Mouse (Mus musculus) G1E (cell line): ENCODE measurements at regions not wholly inside any gene's neighbourhood (a gene's known extent, or its start where the extent isn't known, plus 50 kb on each side); places are given as distances from the start of the nearest gene placed in this dataset.

ENCODE experiments used
- ATAC-seq: 2 replicates; pipeline ENCODE4 v1.8.0; 2016; ENCODE audit warnings: mild to moderate bottlenecking; ENCODE audit not compliant: insufficient number of reproducible peaks, poor library complexity, low FRiP score, severe bottlenecking; ENCODE audit errors: extremely low read depth
- DNase-seq: peaks from one replicate; pipeline ENCODE4 v3.0.0; 2012; ENCODE audit warnings: low spot score
- H3K27me3 ChIP-seq: 2 replicates; pipeline ENCODE4 v1.6.1; 2012; ENCODE audit warnings: mild to moderate bottlenecking, low read length, inconsistent platforms; ENCODE audit not compliant: insufficient read depth
- H3K36me3 ChIP-seq: replicated peaks from 2 replicates; pipeline ENCODE3; 2012; ENCODE audit warnings: mild to moderate bottlenecking, inconsistent platforms
- H3K4me1 ChIP-seq: 2 replicates; pipeline ENCODE4 v1.6.1; 2012; ENCODE audit warnings: low read depth, low read length, inconsistent platforms, mixed read lengths; ENCODE audit not compliant: insufficient read depth
- H3K4me3 ChIP-seq: 2 replicates; pipeline ENCODE4 v1.5.1; 2012; ENCODE audit warnings: low read depth, mild to moderate bottlenecking, inconsistent platforms, low read length, moderate library complexity, mixed read lengths
- H3K9me3 ChIP-seq: replicated peaks from 2 replicates; pipeline ENCODE4 v1.6.1; 2012; ENCODE audit warnings: inconsistent platforms
- CTCF ChIP-seq: IDR thresholded peaks from 2 replicates; pipeline ENCODE4 v1.5.1; 2012; ENCODE audit warnings: low read depth, low read length, inconsistent platforms, mixed read lengths
- GATA1 ChIP-seq: IDR thresholded peaks from 2 replicates; pipeline ENCODE4 v1.6.1; 2012; ENCODE audit warnings: borderline replicate concordance, low read length, inconsistent platforms, mixed read lengths
- GATA2 ChIP-seq: IDR thresholded peaks from 2 replicates; pipeline ENCODE4 v1.6.1; 2012; ENCODE audit warnings: low read depth, low read length, inconsistent platforms, borderline replicate concordance
- POLR2AphosphoS5 ChIP-seq: IDR thresholded peaks from 2 replicates; pipeline ENCODE4 v1.6.1; 2012; ENCODE audit warnings: low read depth, low read length, inconsistent platforms; ENCODE audit not compliant: insufficient replicate concordance
- TAL1 ChIP-seq: conservative IDR thresholded peaks from 2 replicates; pipeline ENCODE4 v1.6.1; 2012; ENCODE audit warnings: low read depth, low read length, inconsistent platforms, mixed read lengths

DNA sequence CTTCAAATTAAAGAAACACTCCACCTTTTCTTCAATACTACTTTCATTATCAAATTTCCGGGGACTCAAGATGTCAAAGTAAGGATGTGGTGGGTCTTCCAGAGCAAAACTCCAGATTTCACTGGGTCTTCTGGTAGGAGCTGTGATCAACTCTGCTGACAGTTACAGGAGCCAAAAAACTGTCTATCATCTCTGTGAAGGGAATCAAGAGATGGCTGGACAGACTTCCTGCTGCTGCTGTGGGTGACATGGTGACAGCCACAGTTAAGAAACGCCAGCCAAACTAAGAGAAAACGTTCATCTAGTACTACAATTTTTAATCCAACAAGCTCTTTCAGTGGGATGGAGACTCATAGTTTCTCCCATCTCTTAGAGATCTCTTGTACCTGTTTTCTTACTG is 136.5 kb upstream of the Mad2l1 start:
- no peak overlapping the region for H3K4me3 ChIP-seq
- no peaks in the 10 kb centered on the region for H3K9me3 ChIP-seq
- ATAC-seq (no peak), DNase-seq (no peak)
- H3K4me1 ChIP-seq: no peaks in the 10 kb centered on the region; the same call in 1 of the 2 replicates
- TF ChIP-seq GATA2 (no peak), TAL1 (no peak)
- no peaks in the 10 kb centered on the region for H3K36me3 ChIP-seq
- H3K27me3 ChIP-seq: no peaks in the 10 kb centered on the region

DNA sequence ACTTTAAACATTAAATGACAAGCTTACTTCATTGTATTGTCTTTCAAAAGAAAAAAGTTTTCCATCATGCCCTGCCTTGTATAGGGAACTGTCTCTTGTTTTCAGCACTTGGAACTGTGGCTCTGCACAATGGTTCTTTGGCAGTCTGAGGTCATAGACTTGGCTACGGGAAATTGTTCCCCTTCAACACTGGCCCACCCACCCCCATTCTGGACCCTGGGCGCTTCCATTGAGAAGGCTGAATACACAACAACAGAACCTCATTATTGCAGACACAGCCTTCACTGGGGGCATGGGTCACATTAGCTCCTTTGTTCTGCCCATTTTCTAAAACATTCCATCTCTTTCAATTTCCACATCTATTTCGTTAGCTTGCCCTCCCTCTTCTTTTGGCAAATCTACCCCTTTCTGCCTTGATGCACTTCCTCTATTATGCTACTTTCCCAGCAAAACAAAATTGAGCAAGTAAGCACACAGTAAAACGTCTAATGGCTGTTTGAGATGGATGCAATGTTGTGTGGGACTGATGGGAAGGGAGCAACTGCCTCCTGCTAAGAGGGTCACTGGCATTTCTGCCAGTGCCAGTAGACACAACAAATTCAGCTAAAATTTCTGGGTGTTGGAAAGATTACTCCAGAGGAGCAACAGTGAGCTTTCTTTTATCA is 136.0 kb upstream of the Mad2l1 start:
- no peaks in the 10 kb centered on the region for H3K9me3 ChIP-seq
- no peaks in the 10 kb centered on the region for H3K36me3 ChIP-seq
- ATAC-seq: no peak
- no peaks in the 10 kb centered on the region; the same call in 1 of the 2 replicates for H3K4me1 ChIP-seq
- H3K4me3 ChIP-seq: no peak overlapping the region
- no peak for DNase-seq
- TF ChIP-seq GATA2: no peak
- TF ChIP-seq CTCF: no peak
- TF ChIP-seq GATA1: no peak
- no peak for TF ChIP-seq POLR2AphosphoS5
- no peak for TF ChIP-seq TAL1
- no peaks in the 10 kb centered on the region for H3K27me3 ChIP-seq

DNA sequence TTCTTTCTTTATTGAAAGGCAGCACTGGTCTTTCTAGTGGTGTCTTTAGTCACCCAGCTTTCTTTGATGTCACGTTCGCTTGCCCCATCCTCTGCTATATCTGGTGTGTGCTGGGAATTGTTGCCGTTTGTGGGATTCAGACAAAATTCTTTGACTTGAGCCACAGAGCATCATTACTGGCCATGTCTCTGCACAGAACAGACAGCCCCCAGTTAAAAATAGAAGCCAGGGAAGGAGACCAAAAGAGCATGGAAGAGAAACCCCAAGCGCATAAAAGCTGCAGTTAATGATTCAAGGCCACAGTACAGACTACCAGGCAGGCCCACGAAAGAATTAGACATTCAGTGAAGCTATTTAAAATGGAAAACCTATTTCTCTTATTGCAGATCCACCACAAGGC is 133.7 kb upstream of the Mad2l1 start:
- Histone ChIP-seq H3K4me1 (no peaks in the 10 kb centered on the region; the same call in 1 of the 2 replicates), H3K4me3 (no peak overlapping the region), H3K27me3 (no peaks in the 10 kb centered on the region), H3K9me3 (no peaks in the 10 kb centered on the region), H3K36me3 (no peaks in the 10 kb centered on the region)
- no peak for TF ChIP-seq GATA2
- TF ChIP-seq CTCF: no peak
- TF ChIP-seq GATA1: no peak
- TF ChIP-seq TAL1: no peak
- no peak for TF ChIP-seq POLR2AphosphoS5
- DNase-seq (no peak), ATAC-seq (no peak)

DNA sequence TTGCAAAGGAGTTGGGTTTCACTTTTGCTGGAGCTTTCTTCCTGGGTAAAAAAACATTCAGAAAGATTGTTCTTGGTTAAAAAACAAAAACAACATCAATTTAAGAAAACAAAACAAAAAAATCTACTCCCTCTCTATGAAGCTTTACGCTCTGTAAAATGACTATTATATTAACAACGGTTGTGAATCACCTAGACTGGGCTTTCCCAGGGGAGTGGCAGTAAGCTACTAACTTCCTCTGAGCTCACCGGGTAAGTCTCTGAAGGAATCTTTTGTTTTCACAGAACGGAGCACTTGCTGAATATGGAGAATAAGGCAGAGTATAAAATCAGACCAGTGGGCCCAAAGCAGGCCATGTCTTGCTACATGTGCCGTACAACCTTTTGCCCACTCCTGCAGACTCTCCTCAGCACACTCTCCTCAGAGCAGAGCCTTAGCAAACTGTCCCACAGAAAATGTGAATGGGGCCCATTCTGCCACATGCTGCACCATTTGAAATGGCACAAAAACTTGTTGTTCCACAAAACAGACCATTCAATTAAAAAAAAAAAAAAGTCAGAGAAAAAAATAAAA is 133.2 kb upstream of the Mad2l1 start:
- H3K9me3 ChIP-seq: no peaks in the 10 kb centered on the region
- no peaks in the 10 kb centered on the region for H3K36me3 ChIP-seq
- no peaks in the 10 kb centered on the region for H3K27me3 ChIP-seq
- TF ChIP-seq TAL1 (no peak), GATA1 (no peak), CTCF (no peak), GATA2 (no peak), POLR2AphosphoS5 (no peak)
- ATAC-seq: no peak
- H3K4me1 ChIP-seq: no peaks in the 10 kb centered on the region; the same call in 1 of the 2 replicates
- no peak overlapping the region for H3K4me3 ChIP-seq
- DNase-seq: no peak

DNA sequence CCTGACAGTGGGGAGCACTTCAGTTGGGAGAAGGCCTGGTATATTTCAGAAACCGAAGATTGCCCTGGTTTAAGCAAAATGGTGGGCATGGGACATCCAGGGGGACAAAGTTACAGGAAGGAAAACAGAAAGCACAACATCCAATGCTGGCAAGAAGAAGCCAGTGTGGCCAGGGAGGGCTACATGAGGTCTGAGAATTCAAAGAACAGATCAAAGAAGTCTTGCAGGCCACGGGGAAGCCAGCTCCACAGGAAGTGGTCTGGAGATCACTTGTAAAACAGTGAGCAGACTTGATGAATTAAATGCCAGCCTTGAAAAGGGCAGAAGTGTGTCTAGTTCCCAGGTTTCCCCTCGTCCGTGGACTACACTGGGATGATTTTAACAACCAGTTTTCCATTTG is 120.4 kb upstream of the Mad2l1 start:
- Histone ChIP-seq H3K36me3 (no peaks in the 10 kb centered on the region), H3K4me3 (no peak overlapping the region), H3K27me3 (no peaks in the 10 kb centered on the region), H3K9me3 (no peaks in the 10 kb centered on the region), H3K4me1 (no peaks in the 10 kb centered on the region; the same call in 1 of the 2 replicates)
- DNase-seq: no peak
- TF ChIP-seq POLR2AphosphoS5 (no peak), TAL1 (no peak), GATA2 (no peak), CTCF (no peak), GATA1 (no peak)
- no peak for ATAC-seq

DNA sequence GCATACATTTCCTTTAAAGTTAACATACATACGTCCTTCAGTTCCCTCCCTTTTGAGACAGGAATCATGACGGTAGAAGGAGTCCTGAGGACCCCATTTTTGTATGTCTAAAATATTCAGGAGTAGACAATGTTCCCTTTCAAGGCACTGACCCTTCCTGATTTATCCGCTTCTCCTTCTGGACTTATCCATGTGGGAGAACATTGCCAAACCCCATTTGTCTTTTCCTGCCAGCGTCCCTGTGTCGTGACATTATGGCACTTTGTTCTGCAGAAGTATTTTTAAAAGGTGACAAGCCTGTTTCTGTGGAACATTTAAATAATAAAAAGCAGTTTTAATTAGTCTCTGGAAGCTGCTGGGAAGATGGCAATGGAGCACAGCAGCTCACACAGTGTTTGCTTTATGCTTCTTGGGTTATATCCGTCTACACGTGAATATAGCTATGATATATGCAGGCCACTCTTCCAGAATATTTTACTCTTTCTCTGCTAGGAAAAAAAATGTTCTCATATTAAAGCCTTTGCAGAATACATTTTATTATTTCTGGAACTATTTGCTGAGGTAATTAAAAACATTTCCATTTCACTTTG is 115.6 kb upstream of the Mad2l1 start:
- TF ChIP-seq GATA1 (no peak), CTCF (no peak), TAL1 (no peak), GATA2 (no peak), POLR2AphosphoS5 (no peak)
- no peaks in the 10 kb centered on the region for H3K27me3 ChIP-seq
- DNase-seq (no peak), ATAC-seq (no peak)
- no peak overlapping the region for H3K4me3 ChIP-seq
- H3K36me3 ChIP-seq: no peaks in the 10 kb centered on the region
- no peaks in the 10 kb centered on the region; the same call in none of the 2 replicates for H3K4me1 ChIP-seq
- H3K9me3 ChIP-seq: no peaks in the 10 kb centered on the region
